Mouse (Mus musculus): ENCODE data around the gene Cyp4f16.
A peak's percentile ranks its signal among the peaks of the same experiment; 100 is the strongest.
"Not testable (repeated sequence)": the region's sequence is repeated elsewhere in the genome, so short reads cannot be mapped to it uniquely, and the experiment has no call there.

Gene Cyp4f16

DNA sequence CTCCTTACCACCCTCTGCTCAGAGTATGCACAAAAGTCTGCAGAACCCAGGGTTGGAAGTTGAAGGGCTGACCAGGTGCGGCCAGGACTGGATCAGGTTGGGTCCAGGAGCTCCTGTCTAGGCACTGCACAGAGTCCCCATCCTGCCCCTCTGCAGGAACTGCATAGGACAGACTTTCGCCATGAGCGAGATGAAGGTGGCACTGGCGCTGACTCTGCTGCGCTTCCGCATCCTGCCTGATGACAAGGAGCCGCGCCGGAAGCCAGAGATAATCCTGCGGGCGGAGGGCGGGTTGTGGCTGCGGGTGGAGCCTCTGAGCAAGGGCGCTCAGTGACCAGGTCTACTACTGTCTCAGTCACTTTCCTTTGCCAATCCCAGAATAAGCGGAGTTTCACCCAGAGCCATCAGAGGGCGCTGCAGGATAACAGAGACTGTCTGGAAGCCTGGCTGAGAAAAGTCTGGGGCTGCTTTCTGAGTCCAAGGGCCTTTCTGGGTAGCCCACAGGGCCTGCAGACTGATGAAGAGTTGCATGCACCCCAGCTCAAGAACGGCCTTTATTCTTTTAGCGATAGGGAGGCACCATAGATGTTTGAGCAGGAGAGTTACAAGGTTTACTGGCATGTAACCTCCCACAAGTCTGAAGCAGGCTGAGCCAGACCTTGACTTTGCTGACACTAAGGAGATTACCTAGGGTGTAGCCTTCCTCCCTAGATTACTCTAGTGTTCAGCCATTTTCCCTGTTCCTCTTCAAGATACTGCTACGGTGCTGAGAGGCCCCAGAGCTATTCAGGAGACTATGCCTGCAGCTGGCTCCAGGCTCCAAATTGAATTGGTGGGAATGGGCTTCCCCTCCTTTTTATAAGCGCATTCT, 14.8 kb downstream of the Cyp4f16 start:
- peak; percentile 83 for DNase-seq

DNA sequence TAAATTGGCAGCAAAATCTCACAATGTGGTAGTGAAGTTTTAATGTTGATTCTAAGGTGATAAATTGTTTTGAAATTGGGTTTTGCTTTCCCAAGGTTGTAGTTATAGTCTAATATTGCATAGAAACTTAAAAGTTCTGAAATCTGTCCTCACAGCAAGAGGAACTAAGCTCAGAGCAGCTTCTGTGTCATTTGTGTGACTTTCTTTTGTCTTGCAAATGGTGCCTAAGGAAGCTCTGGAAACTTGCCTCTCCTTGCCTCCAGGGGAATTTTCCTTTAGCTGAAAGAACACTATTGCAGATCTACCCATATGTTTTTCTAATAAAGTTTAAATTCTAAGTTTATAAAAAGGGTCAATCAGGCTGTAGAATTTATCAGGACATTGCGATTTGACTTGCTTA, 16.7 kb downstream of the Cyp4f16 start:
- not testable (repeated sequence) for DNase-seq

DNA sequence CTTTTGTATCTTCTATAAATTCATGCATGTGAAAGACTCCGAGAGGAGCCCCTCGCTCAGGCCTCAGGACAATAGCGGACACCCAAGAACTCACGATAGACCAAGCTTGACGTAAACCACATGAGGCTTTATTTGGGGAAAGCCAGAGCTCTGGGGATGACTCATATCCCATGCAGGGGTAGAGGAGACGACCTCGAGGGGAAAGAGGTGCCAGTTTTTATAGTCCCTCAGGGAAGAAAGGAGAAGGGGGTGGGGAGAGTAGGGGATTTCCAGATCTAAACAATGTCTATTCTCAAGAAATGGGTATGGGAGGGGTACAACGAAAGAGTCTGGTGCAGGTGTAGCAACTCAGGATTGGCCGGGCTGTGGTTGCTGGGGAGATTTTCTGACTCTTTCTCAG, 18.0 kb downstream of the Cyp4f16 start:
- not testable (repeated sequence) for DNase-seq

DNA sequence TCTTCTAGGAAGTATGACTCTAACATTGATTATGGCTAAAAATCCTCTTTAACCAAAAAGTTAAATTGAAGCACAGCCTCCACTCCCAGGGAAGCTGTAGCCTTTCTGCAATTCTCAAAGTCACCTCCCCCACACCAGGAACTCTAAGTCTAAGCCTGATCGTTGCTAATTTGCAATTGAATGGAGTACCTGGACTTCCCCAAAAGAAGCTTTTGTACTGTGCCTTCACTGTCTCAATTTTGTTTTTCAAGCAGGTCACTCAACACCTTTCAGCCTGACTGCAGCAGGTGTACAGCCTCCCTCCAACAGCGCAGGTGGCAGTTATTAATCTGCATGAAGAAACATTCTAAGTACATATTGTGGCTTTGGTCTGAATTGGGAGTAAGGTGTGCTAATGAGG, 26.9 kb downstream of the Cyp4f16 start:
- not testable (repeated sequence) for DNase-seq

DNA sequence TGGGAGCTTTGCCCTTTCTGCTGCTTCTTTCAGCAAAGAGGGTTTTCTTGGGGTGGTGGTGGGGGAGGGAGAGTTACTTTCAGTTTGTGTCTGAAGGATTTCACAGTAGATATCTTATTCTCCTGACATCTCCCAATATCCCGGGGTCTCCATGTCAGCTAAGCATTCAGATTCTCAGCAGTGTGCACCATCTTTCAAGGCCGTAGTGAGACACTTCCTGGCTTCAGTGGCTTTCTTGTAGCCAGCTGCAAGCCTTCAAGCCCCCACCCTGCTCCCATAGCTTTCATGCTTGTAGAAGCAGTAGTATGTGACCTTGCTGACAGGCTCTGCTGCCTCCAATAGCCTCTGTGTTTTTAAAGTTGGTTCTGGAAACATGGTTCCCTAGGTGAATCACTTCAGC, 36.9 kb downstream of the Cyp4f16 start:
- DNase-seq, result not testable (repeated sequence)

DNA sequence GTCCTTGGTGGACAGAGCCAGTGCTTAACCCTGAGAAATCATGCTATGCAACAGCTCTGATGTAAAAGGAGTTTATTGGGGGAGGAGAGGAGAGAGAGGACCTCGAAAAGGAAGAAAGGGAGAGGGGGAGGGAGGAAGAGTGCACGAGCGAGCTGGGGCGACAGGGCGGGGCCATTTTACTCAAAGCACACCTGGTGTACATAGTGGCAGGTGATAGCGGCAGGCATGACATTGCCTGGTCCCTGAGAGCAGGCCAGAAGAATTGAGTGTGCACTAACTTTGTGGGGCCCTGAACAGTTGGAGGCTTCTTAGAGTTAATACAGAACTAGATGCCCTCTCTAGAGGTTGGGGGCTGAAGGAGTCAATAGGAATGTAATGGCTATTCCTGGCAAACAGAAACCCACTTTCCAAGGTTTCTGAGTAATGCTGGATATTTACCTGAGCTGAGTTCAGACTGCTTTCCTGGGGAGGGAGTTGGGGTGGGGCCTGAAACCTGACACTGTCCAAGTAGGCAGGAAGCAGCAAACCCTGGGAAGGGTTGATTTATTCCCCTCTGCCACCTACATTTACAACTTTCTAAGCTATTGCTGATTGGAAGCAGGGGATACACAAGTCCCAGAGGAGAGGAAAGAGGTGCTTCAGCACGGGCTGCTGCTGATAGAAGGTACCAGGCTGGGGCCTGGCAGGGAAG, 41.3 kb downstream of the Cyp4f16 start:
- DNase-seq, result peak; percentile 3

DNA sequence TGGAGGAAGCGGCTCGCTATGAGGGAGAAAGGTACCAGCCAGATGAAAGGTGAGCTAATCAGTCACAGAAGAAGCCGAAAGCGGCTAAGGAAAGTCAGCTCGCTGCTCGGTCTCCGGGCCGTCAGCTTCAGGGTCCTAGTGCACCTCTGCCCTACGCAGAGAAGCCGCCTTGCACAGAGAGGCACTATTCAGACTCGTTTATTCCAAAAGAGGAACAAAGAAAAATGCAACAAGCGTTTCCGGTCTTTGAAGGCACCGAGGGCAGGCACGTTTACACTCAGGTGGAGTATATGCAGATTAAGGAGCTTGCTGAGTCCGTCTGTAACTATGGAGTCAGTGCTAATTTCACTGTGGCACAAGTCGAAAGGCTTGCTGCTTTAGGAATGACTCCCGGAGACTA, 60.1 kb downstream of the Cyp4f16 start:
- no peak for DNase-seq

Data from lung, postnatal 36 days (tissue).